Mouse (Mus musculus) forebrain, postnatal 0 days (tissue): ENCODE data around the gene Ifitm1. TPM values are rescaled to one million over a fixed set of nuclear protein-coding genes. Genes with fewer than 3 reads are reported as not detected.
"Not testable (repeated sequence)": the region's sequence is repeated elsewhere in the genome, so short reads cannot be mapped to it uniquely, and the experiment has no call there.

Source experiments
- ATAC-seq: fragments of 200-750 bp; cut with Nextera tagmentation; 2 replicates; pipeline ENCODE4 v1.8.0; 2017; ENCODE audit warnings: mild to moderate bottlenecking, moderate library complexity
- DNase-seq: peaks from one replicate; pipeline ENCODE4 v3.0.0-alpha.2; 2015
- H3K27ac ChIP-seq: fragments of 300-500 bp; sonication (generic); 2 replicates; pipeline ENCODE4 v1.5.1; 2014; ENCODE audit warnings: low read depth, mild to moderate bottlenecking, antibody characterized with exemption, low read length, moderate library complexity, mixed read lengths
- H3K27me3 ChIP-seq: fragments of 300-500 bp; sonication (generic); 2 replicates; pipeline ENCODE4 v1.6.1; 2014; ENCODE audit warnings: mild to moderate bottlenecking, low read length, mixed read lengths; ENCODE audit not compliant: insufficient read depth
- H3K36me3 ChIP-seq: fragments of 300-500 bp; sonication (generic); 2 replicates; pipeline ENCODE4 v1.6.1; 2014; ENCODE audit warnings: mild to moderate bottlenecking, moderate library complexity; ENCODE audit not compliant: insufficient read depth
- H3K4me1 ChIP-seq: fragments of 300-500 bp; sonication (generic); 2 replicates; pipeline ENCODE4 v1.6.1; 2014; ENCODE audit warnings: antibody characterized with exemption; ENCODE audit not compliant: insufficient read depth
- H3K4me2 ChIP-seq: fragments of 300-500 bp; sonication (generic); 2 replicates; pipeline ENCODE4 v1.6.1; 2014; ENCODE audit warnings: low read depth, mild to moderate bottlenecking, moderate library complexity
- H3K4me3 ChIP-seq: fragments of 300-500 bp; sonication (generic); 2 replicates; pipeline ENCODE4 v1.5.1; 2014; ENCODE audit warnings: low read depth, low read length, mixed read lengths
- H3K9ac ChIP-seq: fragments of 300-500 bp; sonication (generic); 2 replicates; pipeline ENCODE4 v1.6.1; 2014; ENCODE audit warnings: mild to moderate bottlenecking
- H3K9me3 ChIP-seq: fragments of 300-500 bp; sonication (generic); 2 replicates; pipeline ENCODE4 v1.6.1; 2016; ENCODE audit warnings: low read length
- CTCF ChIP-seq: sonication (generic); IDR thresholded peaks from 2 replicates; pipeline ENCODE4 v1.5.1; 2016; ENCODE audit warnings: antibody characterized with exemption, control low read depth, low read depth
- WGBS: fragments of 180-500 bp; shearing (Covaris S2); extraction: QIAGEN DNeasy Blood & Tissue Kit; methylation state at CpG from one replicate; pipeline ENCODE4 v1.1.7; 2014; 5-methylcytosine and 5-hydroxymethylcytosine counted together
- polyA plus RNA-seq: library from polyadenylated mRNA; unstranded; fragments of >200 nt; fragmentation: Nextera tagmentation; extraction: Ambion mirVana; gene quantifications from 2 replicates; pipeline ENCODE4 v1.2.1, GENCODE M21; 2015
- total RNA-seq: library from RNA; depleted of rRNA; stranded (reverse); fragments of >200 nt; gene quantifications from 2 replicates; pipeline ENCODE4 v1.2.3, GENCODE M21; 2014

Gene Ifitm1
- total and polyA plus RNA-seq, 2 experiments from 2014 or later: 12.7 to 14.5 TPM

GRCm38 (mm10) chr7:140967862-140968591 is 1.0 kb downstream of the Ifitm1 start:
- no peaks in the 10 kb centered on the region for H3K4me1 ChIP-seq
- no peaks in the 10 kb centered on the region for H3K27me3 ChIP-seq
- H3K4me2 ChIP-seq: no peak overlapping the region
- no peak overlapping the region for H3K9ac ChIP-seq
- DNase-seq: no peak
- no peak for ATAC-seq
- TF ChIP-seq CTCF: no peak
- no peaks in the 10 kb centered on the region for H3K9me3 ChIP-seq
- no peak overlapping the region for H3K27ac ChIP-seq
- H3K36me3 ChIP-seq: no peaks in the 10 kb centered on the region
- WGBS: 9% methylated on average over 14 of the region's 14 CpGs
- no peak overlapping the region for H3K4me3 ChIP-seq

- not testable (repeated sequence) for H3K9ac ChIP-seq, H3K4me1 ChIP-seq, H3K4me3 ChIP-seq, H3K9me3 ChIP-seq, H3K27ac ChIP-seq, H3K36me3 ChIP-seq, ATAC-seq, DNase-seq, H3K27me3 ChIP-seq, H3K4me2 ChIP-seq
- 22% methylated on average over 3 of the region's 3 CpGs for WGBS
Observed at GRCm38 (mm10) chr7:140968710-140969109, 1.7 kb downstream of the Ifitm1 start.

- no peak for TF ChIP-seq CTCF
- Histone ChIP-seq H3K27ac (no peak overlapping the region), H3K27me3 (no peaks in the 10 kb centered on the region), H3K4me3 (no peak overlapping the region), H3K9me3 (no peaks in the 10 kb centered on the region), H3K36me3 (no peaks in the 10 kb centered on the region), H3K4me1 (no peaks in the 10 kb centered on the region), H3K4me2 (no peak overlapping the region), H3K9ac (no peak overlapping the region)
- ATAC-seq (no peak), DNase-seq (no peak)
- WGBS: 53% methylated on average over 7 of the region's 7 CpGs
Observed at GRCm38 (mm10) chr7:140970931-140971330, 3.9 kb downstream of the Ifitm1 start.

GRCm38 (mm10) chr7:140971479-140972171 is 4.6 kb downstream of the Ifitm1 start:
- Histone ChIP-seq H3K4me2 (no peak overlapping the region), H3K4me1 (no peaks in the 10 kb centered on the region), H3K27me3 (no peaks in the 10 kb centered on the region), H3K27ac (no peak overlapping the region), H3K9me3 (no peaks in the 10 kb centered on the region), H3K4me3 (no peak overlapping the region), H3K9ac (no peak overlapping the region), H3K36me3 (no peaks in the 10 kb centered on the region)
- no peak for TF ChIP-seq CTCF
- WGBS: 87% methylated on average over 8 of the region's 8 CpGs
- DNase-seq: no peak
- no peak for ATAC-seq

GRCm38 (mm10) chr7:140973396-140974165 is 6.6 kb downstream of the Ifitm1 start:
- Histone ChIP-seq H3K4me1 (no peaks in the 10 kb centered on the region), H3K36me3 (no peaks in the 10 kb centered on the region), H3K27ac (no peak overlapping the region), H3K27me3 (no peaks in the 10 kb centered on the region), H3K9ac (no peak overlapping the region), H3K4me2 (no peak overlapping the region), H3K9me3 (no peaks in the 10 kb centered on the region), H3K4me3 (no peak overlapping the region)
- ATAC-seq (no peak), DNase-seq (no peak)
- 20% methylated on average over 14 of the region's 14 CpGs for WGBS
- no peak for TF ChIP-seq CTCF

GRCm38 (mm10) chr7:140974940-140975339 is 7.9 kb downstream of the Ifitm1 start:
- WGBS: 19% methylated on average over 9 of the region's 9 CpGs
- H3K4me2 ChIP-seq: no peak overlapping the region
- no peaks in the 10 kb centered on the region for H3K27me3 ChIP-seq
- H3K36me3 ChIP-seq: no peaks in the 10 kb centered on the region
- H3K4me1 ChIP-seq: no peaks in the 10 kb centered on the region
- DNase-seq (no peak), ATAC-seq (no peak)
- H3K4me3 ChIP-seq: no peak overlapping the region
- no peak overlapping the region for H3K9ac ChIP-seq
- H3K9me3 ChIP-seq: no peaks in the 10 kb centered on the region
- H3K27ac ChIP-seq: no peak overlapping the region
- TF ChIP-seq CTCF: no peak

GRCm38 (mm10) chr7:140975465-140975864 is 8.4 kb downstream of the Ifitm1 start:
- no peaks in the 10 kb centered on the region for H3K4me1 ChIP-seq
- TF ChIP-seq CTCF: no peak
- H3K4me3 ChIP-seq: no peak overlapping the region
- no peak overlapping the region for H3K9ac ChIP-seq
- no peak overlapping the region for H3K4me2 ChIP-seq
- no peaks in the 10 kb centered on the region for H3K27me3 ChIP-seq
- 32% methylated on average over 3 of the region's 3 CpGs for WGBS
- no peak for ATAC-seq
- H3K36me3 ChIP-seq: no peaks in the 10 kb centered on the region
- no peak for DNase-seq
- H3K9me3 ChIP-seq: no peaks in the 10 kb centered on the region
- no peak overlapping the region for H3K27ac ChIP-seq

- ATAC-seq, H3K4me1 ChIP-seq, H3K27me3 ChIP-seq, H3K9ac ChIP-seq, H3K36me3 ChIP-seq, H3K27ac ChIP-seq, H3K4me3 ChIP-seq, H3K4me2 ChIP-seq, H3K9me3 ChIP-seq, DNase-seq: not testable (repeated sequence)
- WGBS: 94% methylated on average over 9 of the region's 9 CpGs
Observed at GRCm38 (mm10) chr7:140976720-140977119, 9.7 kb downstream of the Ifitm1 start.
